Mouse (Mus musculus) brain, embryonic 14.5 days (tissue): ENCODE results near the gene Zfp385a. TPM values are rescaled to one million over a fixed set of nuclear protein-coding genes. Genes with fewer than 3 reads are reported as not detected.

ENCODE experiments used
- DNase-seq: peaks from one replicate; pipeline ENCODE4 v3.0.0-alpha.2; 2011; ENCODE audit warnings: low read depth
- CTCF ChIP-seq: fragments of 200-500 bp; IDR thresholded peaks from 2 replicates; pipeline ENCODE4 v1.5.1; 2012; ENCODE audit warnings: inconsistent platforms, mild to moderate bottlenecking, moderate library complexity, borderline replicate concordance; ENCODE audit not compliant: insufficient read depth, insufficient read length; ENCODE audit errors: extremely low read depth
- POLR2A ChIP-seq: fragments of 200-500 bp; IDR thresholded peaks from 2 replicates; pipeline ENCODE4 v1.6.1; 2012; ENCODE audit warnings: mild to moderate bottlenecking, inconsistent platforms, borderline replicate concordance; ENCODE audit not compliant: poor library complexity, insufficient read depth, insufficient read length, severe bottlenecking; ENCODE audit errors: extremely low read depth
- polyA plus RNA-seq: library from polyadenylated mRNA; depleted of rRNA; stranded (reverse); fragments of >200 nt; gene quantifications from 2 replicates; pipeline ENCODE4 v1.2.3, GENCODE M21; 2012

Gene Zfp385a
- polyA plus RNA-seq, 1 experiment: 37.5 TPM

GRCm38 (mm10) chr15:103371208-103371607 lies 31.3 kb upstream of the Zfp385a start:
- no peak for DNase-seq
- TF ChIP-seq CTCF: no peak
- TF ChIP-seq POLR2A: no peak

- no peak for DNase-seq
- TF ChIP-seq CTCF (no peak), POLR2A (no peak)
Measured at GRCm38 (mm10) chr15:103370462-103370861, 30.6 kb upstream of the Zfp385a start.

- DNase-seq: no peak
- TF ChIP-seq CTCF: no peak
- no peak for TF ChIP-seq POLR2A
Measured at GRCm38 (mm10) chr15:103369123-103369522, 29.2 kb upstream of the Zfp385a start.

- DNase-seq: no peak
- TF ChIP-seq POLR2A (no peak), CTCF (no peak)
Measured at GRCm38 (mm10) chr15:103368179-103368940, 28.5 kb upstream of the Zfp385a start.

- peak; percentile 42 for DNase-seq
- TF ChIP-seq POLR2A: no peak
- TF ChIP-seq CTCF: no peak
Measured at GRCm38 (mm10) chr15:103366376-103367149, 26.7 kb upstream of the Zfp385a start, which contains the start of gene Itga5. TSS of gene Itga5 (minus strand) at chr15:103366763.

GRCm38 (mm10) chr15:103365471-103366375 lies 25.8 kb upstream of the Zfp385a start:
- peak; percentile 52 for DNase-seq

GRCm38 (mm10) chr15:103364761-103365160 lies 24.9 kb upstream of the Zfp385a start:
- TF ChIP-seq POLR2A (no peak), CTCF (no peak)
- no peak for DNase-seq

More at GRCm38 (mm10) chr15:103365471-103366375, 25.8 kb upstream of the Zfp385a start:
- no peak for TF ChIP-seq CTCF
- no peak for TF ChIP-seq POLR2A

- DNase-seq: no peak
- TF ChIP-seq CTCF (no peak), POLR2A (no peak)
Measured at GRCm38 (mm10) chr15:103363809-103364208, 23.9 kb upstream of the Zfp385a start.

- no peak for DNase-seq
- TF ChIP-seq POLR2A (no peak), CTCF (no peak)
Measured at GRCm38 (mm10) chr15:103362950-103363349, 23.1 kb upstream of the Zfp385a start.

- DNase-seq: peak; percentile 41
- no peak for TF ChIP-seq CTCF
- no peak for TF ChIP-seq POLR2A
Measured at GRCm38 (mm10) chr15:103362333-103362732, 22.4 kb upstream of the Zfp385a start.
